Mouse (Mus musculus): Measurements from ENCODE around the gene Dmpk. TPM values are rescaled to one million over a fixed set of nuclear protein-coding genes. Genes with fewer than 3 reads are reported as not detected.

The Dmpk gene
- polyA plus RNA-seq, 1 experiment = 120 TPM

- no peak overlapping the region for H3K4me3 ChIP-seq (ENCODE audit: insufficient read depth, poor library complexity, severe bottlenecking)
- H3K27me3 ChIP-seq (ENCODE audit: control insufficient read depth, insufficient read depth, insufficient read length) = no peaks in the 10 kb centered on the region
- H3K36me3 ChIP-seq (ENCODE audit: control insufficient read depth, insufficient read depth) = peaks cover 52% of the 10 kb centered on the region
- no peaks in the 10 kb centered on the region for H3K79me3 ChIP-seq (ENCODE audit: low read depth)
- H3ac ChIP-seq (ENCODE audit: control insufficient read depth, insufficient read length, low read depth) = peak overlapping the region; percentile 19
- no peak for TF ChIP-seq MYOG (IDR thresholded peaks at IDR 0.05; ENCODE audit: control insufficient read depth, extremely low read depth, insufficient read length)
- TF ChIP-seq CEBPB (IDR thresholded peaks at IDR 0.05; ENCODE audit: low read depth) = no peak
- no peak for TF ChIP-seq MAX (IDR thresholded peaks at IDR 0.05)
- no peak for TF ChIP-seq MYOD1 (IDR thresholded peaks at IDR 0.05; ENCODE audit: control insufficient read depth, insufficient read length, low read depth)
- TF ChIP-seq CTCF (IDR thresholded peaks at IDR 0.05; ENCODE audit: control insufficient read depth, insufficient read depth, insufficient read length) = no peak
- no peak for TF ChIP-seq USF1 (IDR thresholded peaks at IDR 0.05; ENCODE audit: low read depth)
- TF ChIP-seq FOSL1 (IDR thresholded peaks at IDR 0.05; ENCODE audit: insufficient read depth, low read length, poor library complexity, severe bottlenecking) = no peak
- H3K79me2 ChIP-seq (ENCODE audit: control insufficient read depth, insufficient read depth) = peaks cover 18% of the 10 kb centered on the region
Observed at GRCm38 (mm10) chr7:19086760-19087159, 3.1 kb downstream of the Dmpk start.

- H3K36me3 ChIP-seq (ENCODE audit: control insufficient read depth, insufficient read depth) = peaks cover 53% of the 10 kb centered on the region
- H3K4me3 ChIP-seq (ENCODE audit: insufficient read depth, poor library complexity, severe bottlenecking) = no peak overlapping the region
Observed at GRCm38 (mm10) chr7:19088813-19089212, 5.2 kb downstream of the Dmpk start.

GRCm38 (mm10) chr7:19091913-19092312 lies 8.3 kb downstream of the Dmpk start:
- no peaks in the 10 kb centered on the region for H3K27me3 ChIP-seq (ENCODE audit: control insufficient read depth, insufficient read depth, insufficient read length)
- no peak for TF ChIP-seq MAX (IDR thresholded peaks at IDR 0.05)
- TF ChIP-seq USF1 (IDR thresholded peaks at IDR 0.05; ENCODE audit: low read depth) = no peak
- TF ChIP-seq CTCF (IDR thresholded peaks at IDR 0.05; ENCODE audit: control insufficient read depth, insufficient read depth, insufficient read length) = no peak
- TF ChIP-seq MYOG (IDR thresholded peaks at IDR 0.05; ENCODE audit: control insufficient read depth, extremely low read depth, insufficient read length) = no peak
- TF ChIP-seq MYOD1 (IDR thresholded peaks at IDR 0.05; ENCODE audit: control insufficient read depth, insufficient read length, low read depth) = no peak
- TF ChIP-seq CEBPB (IDR thresholded peaks at IDR 0.05; ENCODE audit: low read depth) = no peak
- TF ChIP-seq FOSL1 (IDR thresholded peaks at IDR 0.05; ENCODE audit: insufficient read depth, low read length, poor library complexity, severe bottlenecking) = no peak
- H3K79me2 ChIP-seq (ENCODE audit: control insufficient read depth, insufficient read depth) = no peaks in the 10 kb centered on the region
- peaks cover 45% of the 10 kb centered on the region for H3K36me3 ChIP-seq (ENCODE audit: control insufficient read depth, insufficient read depth)
- H3K4me3 ChIP-seq (ENCODE audit: insufficient read depth, poor library complexity, severe bottlenecking) = no peak overlapping the region
- H3K79me3 ChIP-seq (ENCODE audit: low read depth) = no peaks in the 10 kb centered on the region
- H3ac ChIP-seq (ENCODE audit: control insufficient read depth, insufficient read length, low read depth) = no peak overlapping the region

More at GRCm38 (mm10) chr7:19088813-19089212, 5.2 kb downstream of the Dmpk start:
- TF ChIP-seq MYOG (IDR thresholded peaks at IDR 0.05; ENCODE audit: control insufficient read depth, extremely low read depth, insufficient read length) (no peak), CTCF (IDR thresholded peaks at IDR 0.05; ENCODE audit: control insufficient read depth, insufficient read depth, insufficient read length) (peak; percentile 56)
- Histone ChIP-seq H3K79me3 (ENCODE audit: low read depth) (no peaks in the 10 kb centered on the region), H3ac (ENCODE audit: control insufficient read depth, insufficient read length, low read depth) (no peak overlapping the region), H3K79me2 (ENCODE audit: control insufficient read depth, insufficient read depth) (peaks cover 16% of the 10 kb centered on the region), H3K27me3 (ENCODE audit: control insufficient read depth, insufficient read depth, insufficient read length) (no peaks in the 10 kb centered on the region)

GRCm38 (mm10) chr7:19092381-19093173 lies 8.9 kb downstream of the Dmpk start:
- Histone ChIP-seq H3K4me3 (ENCODE audit: insufficient read depth, poor library complexity, severe bottlenecking) (no peak overlapping the region), H3K27me3 (ENCODE audit: control insufficient read depth, insufficient read depth, insufficient read length) (no peaks in the 10 kb centered on the region), H3ac (ENCODE audit: control insufficient read depth, insufficient read length, low read depth) (no peak overlapping the region), H3K79me2 (ENCODE audit: control insufficient read depth, insufficient read depth) (no peaks in the 10 kb centered on the region), H3K79me3 (ENCODE audit: low read depth) (no peaks in the 10 kb centered on the region), H3K36me3 (ENCODE audit: control insufficient read depth, insufficient read depth) (peaks cover 38% of the 10 kb centered on the region)
- TF ChIP-seq MYOD1 (IDR thresholded peaks at IDR 0.05; ENCODE audit: control insufficient read depth, insufficient read length, low read depth) (no peak), MYOG (IDR thresholded peaks at IDR 0.05; ENCODE audit: control insufficient read depth, extremely low read depth, insufficient read length) (no peak), CEBPB (IDR thresholded peaks at IDR 0.05; ENCODE audit: low read depth) (no peak), FOSL1 (IDR thresholded peaks at IDR 0.05; ENCODE audit: insufficient read depth, low read length, poor library complexity, severe bottlenecking) (no peak), CTCF (IDR thresholded peaks at IDR 0.05; ENCODE audit: control insufficient read depth, insufficient read depth, insufficient read length) (no peak), USF1 (IDR thresholded peaks at IDR 0.05; ENCODE audit: low read depth) (no peak), MAX (IDR thresholded peaks at IDR 0.05) (no peak)

- Histone ChIP-seq H3ac (ENCODE audit: control insufficient read depth, insufficient read length, low read depth) (no peak overlapping the region), H3K79me2 (ENCODE audit: control insufficient read depth, insufficient read depth) (no peaks in the 10 kb centered on the region), H3K27me3 (ENCODE audit: control insufficient read depth, insufficient read depth, insufficient read length) (no peaks in the 10 kb centered on the region), H3K79me3 (ENCODE audit: low read depth) (no peaks in the 10 kb centered on the region), H3K36me3 (ENCODE audit: control insufficient read depth, insufficient read depth) (peaks cover 33% of the 10 kb centered on the region), H3K4me3 (ENCODE audit: insufficient read depth, poor library complexity, severe bottlenecking) (no peak overlapping the region)
- TF ChIP-seq CTCF (IDR thresholded peaks at IDR 0.05; ENCODE audit: control insufficient read depth, insufficient read depth, insufficient read length) (peak; percentile 92), FOSL1 (IDR thresholded peaks at IDR 0.05; ENCODE audit: insufficient read depth, low read length, poor library complexity, severe bottlenecking) (no peak)
Observed at GRCm38 (mm10) chr7:19093174-19093521, 9.5 kb downstream of the Dmpk start.

Measured in C2C12 (cell line).